Mouse (Mus musculus) spleen, adult 18-20 months (tissue): ENCODE measurements around the gene B4gat1.
"Not testable (repeated sequence)": the region's sequence is repeated elsewhere in the genome, so short reads cannot be mapped to it uniquely, and the experiment has no call there.

Experiments
- DNase-seq, 2 experiments: peaks; one replicate each; pipeline ENCODE4 v3.0.0; 2022; ENCODE audit warnings: mixed read lengths in 2 of 2

B4gat1 gene

GRCm38 (mm10) chr19:5038709-5039156, at the start of gene B4gat1, which contains the start of gene AC124502.3:
Gene B4gat1 (plus strand): TSS chr19:5038826.
Gene AC124502.3 (plus strand): TSS chr19:5038891.
- peak; percentile 78 to 82 for DNase-seq

- peak; percentile 39 to 71 for DNase-seq
These were observed 49.6 kb upstream of the B4gat1 start for GRCm38 (mm10) chr19:4989013-4989412.

GRCm38 (mm10) chr19:4989434-4990255, 49.0 kb upstream of the B4gat1 start:
- no peak for DNase-seq

DNA sequence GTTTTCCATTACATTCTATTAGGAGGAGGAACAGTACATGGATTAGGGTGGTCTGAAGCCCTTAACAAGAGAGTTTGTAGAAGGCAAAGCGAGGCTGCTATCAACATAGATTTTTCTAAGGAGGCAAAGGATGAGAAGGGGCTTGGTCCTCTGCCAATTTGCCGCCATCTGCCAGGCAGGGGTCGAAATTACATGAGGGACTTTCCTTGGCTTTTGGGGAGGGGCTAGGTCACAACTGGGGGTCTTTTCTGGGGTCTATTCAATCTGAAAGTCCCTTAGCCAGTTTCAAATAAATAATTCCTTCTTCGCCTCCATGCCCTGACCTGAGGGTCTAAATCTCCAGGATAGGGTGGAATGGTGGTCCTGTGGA, 48.4 kb upstream of the B4gat1 start, which contains the start of gene Npas4:
TSS of gene Npas4 (minus strand) at position 61 of the 370 bp plus-strand sequence.
- DNase-seq = no peak

GRCm38 (mm10) chr19:4990716-4991115, 47.9 kb upstream of the B4gat1 start:
- DNase-seq = no peak

- DNase-seq = no peak
These were observed 46.3 kb upstream of the B4gat1 start for GRCm38 (mm10) chr19:4992371-4992770.

GRCm38 (mm10) chr19:4992904-4993303, 45.7 kb upstream of the B4gat1 start:
- no peak for DNase-seq

GRCm38 (mm10) chr19:4994043-4994442, 44.6 kb upstream of the B4gat1 start:
- no peak for DNase-seq

GRCm38 (mm10) chr19:4999445-5000140, 39.0 kb upstream of the B4gat1 start:
- DNase-seq = no peak

DNA sequence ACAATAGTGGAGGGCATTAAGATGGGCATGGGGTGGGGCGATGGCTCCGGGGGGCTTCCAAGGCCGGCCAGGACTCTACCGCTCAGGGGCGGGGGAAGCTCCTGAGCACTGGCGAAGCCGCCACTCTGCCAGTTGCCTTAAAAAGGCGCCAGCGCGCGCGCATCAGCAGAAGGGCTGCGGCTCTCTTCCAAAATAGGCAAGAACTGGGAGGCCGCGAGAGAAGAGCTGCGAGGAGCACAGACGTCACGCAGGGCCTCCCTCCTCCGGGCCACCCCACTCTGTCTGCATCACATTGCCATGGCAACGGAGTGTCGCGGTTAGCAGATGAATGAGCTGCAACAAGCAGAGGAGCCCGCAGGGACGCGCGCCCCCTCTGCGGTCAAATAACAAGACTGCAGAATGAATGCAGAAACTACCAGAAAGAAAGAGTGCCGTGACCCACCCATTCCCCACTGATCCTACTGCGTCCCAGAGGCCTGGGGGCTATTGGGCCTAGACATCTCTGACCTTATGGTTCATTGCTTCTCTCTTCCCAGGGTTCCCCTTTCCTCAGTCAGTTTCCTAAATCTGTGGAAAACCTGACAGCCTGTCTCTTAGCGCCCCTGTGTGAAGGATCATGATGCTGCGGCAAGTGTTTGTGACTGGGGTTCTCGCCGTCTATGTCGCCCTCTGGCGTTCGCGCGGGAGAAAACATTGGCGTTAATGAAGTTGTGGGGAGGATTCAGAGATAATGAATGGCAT, 36.8 kb upstream of the B4gat1 start:
- peak; percentile 46 to 67 for DNase-seq

GRCm38 (mm10) chr19:5003644-5004043, 35.0 kb upstream of the B4gat1 start:
- DNase-seq = not testable (repeated sequence)

DNA sequence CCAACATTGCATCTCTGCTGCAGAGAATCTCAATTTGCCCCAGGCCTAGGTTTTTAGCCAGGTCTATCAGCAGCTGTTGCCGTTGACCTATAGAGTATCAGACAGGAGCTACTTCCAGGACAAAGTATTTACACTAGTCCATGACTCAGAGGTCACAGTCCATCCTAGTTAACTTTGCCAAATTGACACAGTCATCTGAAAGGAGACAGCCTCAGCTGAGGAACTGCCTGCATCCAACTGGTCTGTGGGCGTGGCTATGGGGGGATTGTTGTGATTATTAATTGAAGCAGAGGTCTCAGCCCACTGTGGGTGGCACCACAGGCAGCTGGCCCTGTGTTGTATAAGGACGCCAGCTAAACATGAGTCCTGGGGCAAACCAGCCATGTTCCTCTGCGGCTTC, 33.7 kb upstream of the B4gat1 start:
- no peak for DNase-seq

DNA sequence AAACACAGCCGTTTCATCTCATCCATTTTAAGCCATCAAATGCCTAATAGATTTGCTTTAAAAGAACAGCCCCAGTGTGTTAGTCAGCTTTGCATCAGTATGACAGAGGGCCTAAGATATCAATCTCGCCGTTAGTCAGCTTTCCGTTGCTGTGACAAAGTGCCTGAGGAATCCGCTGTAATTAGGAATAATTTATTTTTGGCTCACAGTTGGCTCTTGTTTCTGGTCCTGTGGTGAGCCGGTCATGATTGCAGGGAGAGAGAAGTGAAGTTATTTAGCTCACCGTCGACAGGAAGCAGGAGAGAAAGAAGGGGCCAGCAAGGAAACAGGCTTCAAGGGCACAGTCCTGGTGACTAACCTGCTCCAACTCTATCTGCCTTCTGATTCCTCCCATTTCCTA, 25.5 kb upstream of the B4gat1 start:
- no peak for DNase-seq

- DNase-seq = peak in 1 of 2 experiments; percentile 26
These were observed 23.6 kb upstream of the B4gat1 start for GRCm38 (mm10) chr19:5014961-5015398.

DNA sequence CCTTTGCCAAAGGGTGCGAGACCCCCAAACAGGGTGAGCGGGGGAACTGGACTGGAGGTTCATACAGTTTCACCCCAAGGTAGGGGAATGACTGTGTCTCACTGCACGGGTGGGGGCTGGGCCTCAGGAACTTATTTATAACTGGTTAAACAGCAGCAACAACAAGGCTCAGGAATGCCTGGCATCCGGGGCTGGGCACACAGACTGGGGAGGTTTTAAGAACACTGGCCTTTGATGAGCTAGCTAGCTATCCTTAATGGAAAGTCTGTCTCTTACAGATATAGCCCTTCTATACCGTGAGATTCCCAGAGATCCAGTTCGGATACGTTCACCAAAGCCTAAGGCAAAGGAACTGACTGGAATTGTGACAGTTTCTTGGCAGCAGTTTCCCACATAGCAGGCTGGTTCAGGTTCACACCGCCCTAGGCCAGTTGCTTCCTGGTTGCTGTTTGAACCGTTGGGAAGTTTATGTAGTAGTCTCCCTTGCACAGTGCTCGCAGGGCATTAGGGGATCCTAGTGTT, 22.3 kb upstream of the B4gat1 start:
- DNase-seq = no peak

GRCm38 (mm10) chr19:5016782-5017181, 21.8 kb upstream of the B4gat1 start:
- peak; percentile 44 to 74 for DNase-seq

DNA sequence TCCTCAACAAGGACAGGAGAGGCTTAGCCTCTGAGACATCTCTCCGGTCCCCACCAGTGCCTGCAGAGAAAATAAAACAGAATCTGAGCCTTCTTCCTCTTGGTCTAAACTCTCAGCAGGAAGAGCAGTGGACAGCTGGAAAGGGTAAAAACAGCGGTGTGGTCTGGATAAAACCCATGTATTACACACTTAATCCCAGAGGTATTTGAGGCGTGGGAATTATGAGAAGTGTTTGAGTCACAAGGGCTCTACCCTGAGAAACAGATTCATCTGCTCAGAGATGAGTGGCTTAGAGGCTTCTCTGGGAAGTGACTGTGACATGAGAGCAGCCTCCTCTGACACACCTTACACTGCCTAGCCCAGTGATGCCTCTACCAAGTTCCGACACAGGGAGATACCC, 21.0 kb upstream of the B4gat1 start:
- no peak for DNase-seq

GRCm38 (mm10) chr19:5018191-5018590, 20.4 kb upstream of the B4gat1 start:
- DNase-seq = no peak

DNA sequence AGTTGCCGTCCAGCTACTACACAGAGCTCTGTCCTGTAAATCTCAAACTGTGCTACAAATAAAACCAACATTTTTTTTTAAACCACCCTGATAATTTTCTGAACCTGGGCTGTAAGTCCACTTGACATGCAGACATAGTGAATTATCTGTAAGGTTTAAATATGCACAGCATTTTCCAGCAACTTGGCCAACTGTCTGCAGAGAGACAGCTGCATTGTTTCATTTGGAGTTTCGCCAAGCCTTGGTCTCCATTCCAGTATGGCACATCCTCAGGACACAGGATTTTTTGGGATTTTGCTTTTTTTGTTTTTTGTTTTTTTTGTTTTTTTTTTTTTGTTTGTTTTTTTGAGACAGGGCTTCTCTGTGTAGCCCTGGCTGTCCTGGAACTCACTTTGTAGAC, 17.2 kb upstream of the B4gat1 start:
- DNase-seq = no peak

- peak; percentile 87 to 92 for DNase-seq
These were observed 14.8 kb upstream of the B4gat1 start, which contains the start of gene Slc29a2 for GRCm38 (mm10) chr19:5023621-5024479. Gene Slc29a2 (plus strand): TSS chr19:5023860.

GRCm38 (mm10) chr19:5026111-5026510, 12.5 kb upstream of the B4gat1 start:
- DNase-seq = no peak

DNA sequence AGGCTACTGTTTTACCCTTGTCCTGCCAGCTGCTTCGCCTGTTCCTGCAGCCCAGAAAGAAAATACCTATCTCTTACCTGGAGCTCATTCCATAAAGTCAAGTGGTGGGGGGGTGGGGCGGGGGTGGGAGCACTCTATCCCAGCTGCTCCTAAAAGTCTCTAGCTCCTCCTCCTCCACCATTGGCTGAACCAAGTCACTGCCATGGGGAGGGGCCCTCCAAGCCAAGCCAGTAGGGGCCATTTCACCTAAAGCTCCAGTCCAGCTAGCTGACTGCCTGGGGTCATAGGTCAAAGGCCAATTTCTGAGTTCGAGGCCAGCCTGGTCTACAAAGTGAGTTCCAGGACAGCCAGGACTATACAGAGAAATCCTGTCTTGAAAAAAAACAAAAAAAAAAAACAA, 5.9 kb upstream of the B4gat1 start:
- DNase-seq = no peak
